Mouse (Mus musculus) G1E (cell line): Measurements from ENCODE around the gene Magi2.

Source experiments
- CTCF ChIP-seq: IDR thresholded peaks from 2 replicates; pipeline ENCODE4 v1.5.1; 2012; ENCODE audit warnings: low read depth, low read length, inconsistent platforms, mixed read lengths
- GATA1 ChIP-seq: IDR thresholded peaks from 2 replicates; pipeline ENCODE4 v1.6.1; 2012; ENCODE audit warnings: borderline replicate concordance, low read length, inconsistent platforms, mixed read lengths
- GATA2 ChIP-seq: IDR thresholded peaks from 2 replicates; pipeline ENCODE4 v1.6.1; 2012; ENCODE audit warnings: low read depth, low read length, inconsistent platforms, borderline replicate concordance
- POLR2AphosphoS5 ChIP-seq: IDR thresholded peaks from 2 replicates; pipeline ENCODE4 v1.6.1; 2012; ENCODE audit warnings: low read depth, low read length, inconsistent platforms; ENCODE audit not compliant: insufficient replicate concordance
- TAL1 ChIP-seq: conservative IDR thresholded peaks from 2 replicates; pipeline ENCODE4 v1.6.1; 2012; ENCODE audit warnings: low read depth, low read length, inconsistent platforms, mixed read lengths

- TF ChIP-seq CTCF = no peak
- no peak for TF ChIP-seq TAL1
- no peak for TF ChIP-seq GATA1
- no peak for TF ChIP-seq POLR2AphosphoS5
- no peak for TF ChIP-seq GATA2
Measured at GRCm38 (mm10) chr5:19909664-19910063, 682.8 kb downstream of the Magi2 start.
